Mouse (Mus musculus) liver, embryonic 14.5 days (tissue): ENCODE measurements at regions not wholly inside any gene's neighbourhood (a gene's known extent, or its start where the extent isn't known, plus 50 kb on each side); places are given as distances from the start of the nearest gene placed in this dataset.
"Not testable (repeated sequence)": the region's sequence is repeated elsewhere in the genome, so short reads cannot be mapped to it uniquely, and the experiment has no call there.

ENCODE experiments used
- ATAC-seq: fragments of 200-750 bp; cut with Nextera tagmentation; 2 replicates; pipeline ENCODE4 v1.8.0; 2017; ENCODE audit warnings: moderate number of reproducible peaks, mild to moderate bottlenecking, moderate library complexity; ENCODE audit not compliant: insufficient read depth
- DNase-seq, 3 experiments: peaks; one replicate each; pipeline ENCODE4 v3.0.0-alpha.2; 2012 to 2013; ENCODE audit warnings: low read depth in 3 of 3, low spot score in 3 of 3
- H3K27ac ChIP-seq: fragments of 300-500 bp; sonication (generic); 2 replicates; pipeline ENCODE4 v1.5.1; 2014; ENCODE audit warnings: moderate library complexity, mild to moderate bottlenecking, control low read depth, inconsistent platforms
- H3K27me3 ChIP-seq: fragments of 300-500 bp; sonication (generic); 2 replicates; pipeline ENCODE4 v1.6.1; 2014; ENCODE audit warnings: mild to moderate bottlenecking, low read length, moderate library complexity; ENCODE audit not compliant: control insufficient read depth, insufficient read depth
- H3K36me3 ChIP-seq: fragments of 300-500 bp; sonication (generic); replicated peaks from 2 replicates; pipeline ENCODE4 v1.6.1; 2014; ENCODE audit warnings: low read depth; ENCODE audit not compliant: control insufficient read depth, insufficient read depth
- H3K4me1 ChIP-seq, 2 experiments: fragments of 200-500 bp in 1 of 2; fragments of 300-500 bp in 1 of 2; sonication (generic) in 1 of 2; replicated peaks; 2 replicates each; pipeline ENCODE4 v1.6.1; 2012 to 2014; ENCODE audit warnings: antibody characterized with exemption in 1 of 2, inconsistent platforms in 1 of 2, low read length in 1 of 2; ENCODE audit not compliant: control insufficient read depth in 2 of 2, insufficient read depth in 2 of 2
- H3K4me2 ChIP-seq: fragments of 300-500 bp; sonication (generic); 2 replicates; pipeline ENCODE4 v1.6.1; 2014; ENCODE audit warnings: low read depth, mild to moderate bottlenecking, control low read depth, moderate library complexity
- H3K4me3 ChIP-seq, 2 experiments: fragments of 200-500 bp in 1 of 2; fragments of 300-500 bp in 1 of 2; sonication (generic) in 1 of 2; 2 replicates each; pipeline ENCODE4 v1.5.1; 2012 to 2014; ENCODE audit warnings: low read depth in 2 of 2, low read length in 2 of 2, mild to moderate bottlenecking in 2 of 2, control low read depth in 1 of 2, inconsistent platforms in 1 of 2, moderate library complexity in 1 of 2; ENCODE audit not compliant: insufficient read depth in 1 of 2
- H3K9ac ChIP-seq: fragments of 300-500 bp; sonication (generic); replicated peaks from 2 replicates; pipeline ENCODE4 v1.6.1; 2014; ENCODE audit warnings: mild to moderate bottlenecking, control low read depth, moderate library complexity
- H3K9me3 ChIP-seq: fragments of 300-500 bp; sonication (generic); 2 replicates; pipeline ENCODE4 v1.6.1; 2016; ENCODE audit warnings: low read length, mixed read lengths; ENCODE audit not compliant: control insufficient read depth
- CTCF ChIP-seq: IDR thresholded peaks from 2 replicates; pipeline ENCODE4 v1.5.1; 2016; ENCODE audit warnings: antibody characterized with exemption, low read depth, control low read depth
- EP300 ChIP-seq: IDR thresholded peaks from 2 replicates; pipeline ENCODE4 v1.6.1; 2016; ENCODE audit warnings: antibody characterized with exemption, low read depth
- WGBS: fragments of 180-500 bp; shearing (Covaris S2); extraction: QIAGEN DNeasy Blood & Tissue Kit; methylation state at CpG from one replicate; pipeline ENCODE4 v1.1.7; 2014; ENCODE audit not compliant: insufficient replicate concordance; 5-methylcytosine and 5-hydroxymethylcytosine counted together

- DNase-seq: no peak
Observed at GRCm38 (mm10) chr3:6759172-6759571, 138.9 kb upstream of the 1700008P02Rik start.

DNA sequence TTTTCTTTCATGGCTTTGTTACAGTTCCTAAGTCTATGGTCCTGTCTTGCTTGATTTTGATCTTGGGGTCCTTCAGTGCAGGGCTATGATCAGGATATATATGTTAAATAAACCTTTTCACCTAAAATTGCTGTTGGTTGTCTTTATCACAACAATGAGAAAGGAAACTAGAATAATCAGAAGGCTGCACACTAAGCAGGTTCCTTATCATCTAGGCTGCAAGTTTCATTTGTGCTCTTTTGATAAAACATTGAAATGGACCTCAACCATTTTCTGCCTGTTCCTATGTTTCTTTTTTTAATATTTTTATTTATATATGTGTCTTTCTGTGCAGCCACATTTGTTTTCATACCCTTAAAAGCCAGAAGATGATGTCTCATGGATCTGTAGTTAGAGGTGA lies 137.3 kb upstream of the 1700008P02Rik start:
- ATAC-seq (no peak), DNase-seq (no peak)
- no peaks in the 10 kb centered on the region for H3K36me3 ChIP-seq

More at GRCm38 (mm10) chr3:6759172-6759571, 138.9 kb upstream of the 1700008P02Rik start:
- H3K4me3 ChIP-seq: no peak overlapping the region
- H3K27me3 ChIP-seq: no peaks in the 10 kb centered on the region
- H3K9ac ChIP-seq: no peak overlapping the region
- H3K4me1 ChIP-seq: no peaks in the 10 kb centered on the region
- no peak for TF ChIP-seq CTCF
- no peak for TF ChIP-seq EP300
- H3K36me3 ChIP-seq: no peaks in the 10 kb centered on the region
- no peak for ATAC-seq
- no peaks in the 10 kb centered on the region for H3K9me3 ChIP-seq
- H3K4me2 ChIP-seq: no peak overlapping the region
- 17% methylated on average over 1 of the region's 1 CpGs for WGBS
- H3K27ac ChIP-seq: no peak overlapping the region

DNA sequence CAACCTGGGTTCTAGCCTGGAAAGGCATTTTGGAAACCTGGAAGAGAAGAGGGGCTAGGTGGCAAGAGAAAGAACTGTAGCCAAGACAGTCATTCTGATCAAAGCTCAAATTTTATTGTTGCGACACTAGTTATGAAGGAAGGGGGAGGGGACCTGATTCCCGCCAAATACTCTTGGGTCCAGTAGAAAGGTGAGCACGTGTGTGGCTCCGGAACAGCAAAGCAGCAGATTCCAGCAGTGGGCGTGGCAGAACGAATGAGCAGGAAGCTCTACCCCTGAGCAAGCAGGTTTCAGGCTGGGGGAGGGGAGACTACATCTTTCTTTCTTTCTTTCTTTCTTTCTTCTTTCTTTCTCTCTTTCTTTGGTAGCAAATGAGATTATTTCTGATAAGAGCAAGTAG lies 130.5 kb upstream of the 1700008P02Rik start:
- H3K36me3 ChIP-seq, H3K9ac ChIP-seq, H3K27me3 ChIP-seq, H3K27ac ChIP-seq, H3K9me3 ChIP-seq, ATAC-seq, H3K4me3 ChIP-seq, H3K4me1 ChIP-seq, H3K4me2 ChIP-seq, DNase-seq: not testable (repeated sequence)
- WGBS: 57% methylated on average over 6 of the region's 6 CpGs

More for the DNA sequence above, 137.3 kb upstream of the 1700008P02Rik start:
- no peak overlapping the region for H3K4me3 ChIP-seq
- H3K9me3 ChIP-seq: no peaks in the 10 kb centered on the region
- H3K27ac ChIP-seq: no peak overlapping the region
- no peaks in the 10 kb centered on the region for H3K4me1 ChIP-seq
- H3K4me2 ChIP-seq: no peak overlapping the region
- H3K9ac ChIP-seq: no peak overlapping the region
- no peak for TF ChIP-seq CTCF
- no peak for TF ChIP-seq EP300
- H3K27me3 ChIP-seq: no peaks in the 10 kb centered on the region

DNA sequence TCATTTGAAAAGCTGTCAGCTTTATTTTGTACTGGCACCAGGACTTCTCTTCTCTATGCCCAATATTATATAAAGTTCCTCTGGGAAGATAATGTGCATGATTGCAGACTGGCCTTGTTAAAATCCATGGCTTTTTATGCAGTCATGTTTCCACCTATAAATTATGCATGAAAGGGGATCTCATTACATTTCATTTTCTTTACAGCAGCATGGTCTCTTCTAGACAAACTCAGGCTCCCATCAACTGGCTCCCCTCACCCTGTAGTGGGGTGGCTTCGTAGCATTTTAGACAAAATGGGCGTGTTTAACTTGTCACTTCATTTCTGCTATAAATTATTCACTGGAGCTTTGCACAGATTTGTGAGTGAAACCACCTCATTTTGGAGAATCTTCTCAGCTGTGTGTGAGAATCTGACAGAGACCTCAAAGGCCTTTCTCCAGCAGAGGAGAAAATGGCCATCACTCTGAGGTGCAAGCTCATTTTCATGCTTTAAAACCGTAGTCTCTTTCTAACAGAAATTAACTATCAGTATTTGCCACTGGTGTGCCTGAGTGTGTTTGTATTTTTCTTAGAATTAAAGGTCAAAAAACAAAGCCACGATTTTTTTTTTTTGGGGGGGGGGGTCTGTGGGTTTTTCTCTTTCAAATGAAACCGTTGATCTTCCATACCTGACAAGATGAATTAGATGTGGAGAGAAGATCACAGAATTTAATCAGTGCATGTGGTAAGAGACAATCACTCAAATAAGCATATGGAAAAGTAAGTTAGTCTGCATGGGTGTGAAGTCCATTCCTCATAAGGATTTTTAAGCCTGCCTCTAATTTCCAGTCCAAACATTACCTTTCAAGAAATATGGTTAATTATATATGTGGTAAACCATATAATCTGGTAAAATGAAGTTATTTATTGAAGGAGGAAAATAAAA lies 111.4 kb upstream of the 1700008P02Rik start:
- Histone ChIP-seq H3K9me3 (no peaks in the 10 kb centered on the region), H3K4me3 (no peak overlapping the region), H3K36me3 (no peaks in the 10 kb centered on the region), H3K4me1 (no peaks in the 10 kb centered on the region), H3K27ac (no peak overlapping the region), H3K9ac (no peak overlapping the region), H3K4me2 (no peak overlapping the region), H3K27me3 (no peaks in the 10 kb centered on the region)
- 50% methylated on average over 5 of the region's 5 CpGs for WGBS
- TF ChIP-seq CTCF (no peak), EP300 (no peak)
- DNase-seq: no peak
- no peak for ATAC-seq

- Histone ChIP-seq H3K4me2 (no peak overlapping the region), H3K36me3 (no peaks in the 10 kb centered on the region), H3K9ac (no peak overlapping the region), H3K27me3 (no peaks in the 10 kb centered on the region), H3K9me3 (no peaks in the 10 kb centered on the region), H3K27ac (no peak overlapping the region), H3K4me3 (no peak overlapping the region), H3K4me1 (no peaks in the 10 kb centered on the region)
- DNase-seq (no peak), ATAC-seq (no peak)
- TF ChIP-seq EP300: no peak
Observed at GRCm38 (mm10) chr3:6730066-6730465, 109.8 kb upstream of the 1700008P02Rik start.
